Mouse (Mus musculus): Measurements from ENCODE around the gene Gm49380.

DNA sequence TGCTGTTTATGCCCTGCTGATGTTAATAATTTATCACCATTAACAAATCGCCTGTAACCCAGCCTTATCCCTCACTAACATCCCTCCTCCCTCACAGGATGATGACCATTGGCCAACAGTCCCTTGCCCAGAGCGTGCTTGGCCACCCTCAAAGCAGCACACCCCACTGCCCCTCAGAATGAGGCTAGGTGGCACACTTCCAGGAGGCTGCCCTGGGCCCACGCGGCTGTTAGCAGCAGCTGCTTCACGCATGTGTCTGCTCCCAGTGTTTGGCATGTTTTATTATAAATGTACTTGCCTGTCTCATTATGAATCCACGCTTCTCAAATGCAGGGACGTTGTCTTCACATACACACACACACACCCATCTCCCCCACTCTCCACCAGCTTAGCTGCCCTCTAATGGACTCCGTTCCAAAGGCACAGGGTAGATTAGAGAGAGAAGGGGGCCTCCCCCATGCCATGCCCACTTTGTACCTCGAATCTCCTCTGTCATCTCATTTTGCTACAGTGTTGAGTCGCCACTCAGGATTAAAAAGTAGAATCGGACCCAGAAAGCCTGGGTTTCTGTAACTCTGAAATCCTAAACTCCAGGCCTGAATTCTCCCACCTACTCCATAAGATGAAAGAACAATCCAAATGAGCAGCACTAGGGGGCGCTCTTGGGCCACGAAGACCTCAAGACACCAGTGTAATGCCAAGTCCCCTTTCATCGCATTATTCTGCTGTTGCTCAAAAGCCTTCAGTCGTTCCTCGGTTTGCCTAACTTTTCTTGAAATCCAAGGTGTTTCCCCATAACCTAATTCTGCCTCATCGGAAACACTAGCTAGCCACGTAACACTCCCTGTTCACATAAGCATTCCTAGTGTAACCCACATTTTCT, 12.5 kb upstream of the Gm49380 start:
- TF ChIP-seq POLR2A (IDR thresholded peaks at IDR 0.05; ENCODE audit: insufficient read depth, low read length) (no peak), CTCF (IDR thresholded peaks at IDR 0.05; ENCODE audit: low read depth, low read length) (peak; percentile 75)
